Mouse (Mus musculus) Patski (cell line): ENCODE measurements at regions not wholly inside any gene's neighbourhood (a gene's known extent, or its start where the extent isn't known, plus 50 kb on each side); places are given as distances from the start of the nearest gene placed in this dataset.
A peak's percentile ranks its signal among the peaks of the same experiment; 100 is the strongest.

ENCODE experiments used
- ATAC-seq: fragments of 100-300 bp; one replicate; pipeline ENCODE4 v1.8.0; 2021
- CTCF ChIA-PET: fragments of 350-600 bp; sonication (Branson Sonifier 250); formaldehyde crosslinking; loops from one replicate; lab custom pipeline; 2022; ENCODE audit warnings: inconsistent platforms; lab: Charles Lee
- POLR2A ChIA-PET: fragments of 350-600 bp; sonication (Branson Sonifier 250); formaldehyde crosslinking; loops from one replicate; lab custom pipeline; 2022; ENCODE audit warnings: antibody characterized with exemption, inconsistent platforms; lab: Charles Lee
- DNase-seq: peaks from one replicate; pipeline ENCODE4 v3.0.0-alpha.2; 2011; ENCODE audit warnings: low read depth, low spot score
- H3K27me3 ChIP-seq: fragments of 371-371 bp; one replicate; pipeline ENCODE4 v1.5.1; 2021
- CTCF ChIP-seq: fragments of 100-300 bp; IDR thresholded peaks from one replicate; pipeline ENCODE4 v1.5.1; 2021
- in situ Hi-C: fragments of 300-500 bp; cut with MboI; formaldehyde crosslinking; loops from 3 replicates; pipeline ENCODE4 v1.11.1; 2018; ENCODE audit warnings: low pct_unique_long_range_greater_than_20kb, mixed read lengths

DNA sequence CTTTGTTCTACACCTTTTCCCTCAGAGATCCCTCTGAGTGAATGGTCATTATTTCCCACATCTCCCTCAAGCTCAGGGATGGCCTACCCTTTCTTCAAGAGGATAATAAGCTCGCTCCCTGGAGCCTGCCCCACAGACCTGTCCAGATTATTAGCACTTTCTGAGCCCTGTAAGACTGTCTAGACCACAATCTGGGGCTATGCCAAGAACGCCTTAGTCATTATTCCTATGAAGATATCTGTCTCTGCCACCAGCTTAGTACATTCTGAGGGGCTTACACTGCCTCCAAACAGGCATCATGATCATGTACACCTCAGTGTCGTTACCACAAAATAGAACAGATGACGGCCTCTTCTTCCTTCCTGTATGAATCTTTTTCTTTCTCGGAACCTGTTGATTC is 124.9 kb downstream of the Cpeb2 start:
- no peak for TF ChIP-seq CTCF
- CTCF ChIA-PET, result interaction anchor here (0.9 to 2.4 kb wide), 8 partner anchors 10 to 372 kb away, joined by 3 to 7 read pairs (median 4); no protein-coding TSS in a partner anchor
- DNase-seq, result peak; percentile 66
- no peaks in the 10 kb centered on the region for H3K27me3 ChIP-seq
- ATAC-seq, result no peak
- POLR2A ChIA-PET, result interaction anchor here (0.6 kb wide), 1 partner anchor 1184 kb away, joined by 3 read pairs; no protein-coding TSS in a partner anchor
- in situ Hi-C loops, result loop anchor here (5.0 to 10.0 kb wide), 2 partner anchors 116 to 243 kb away; no protein-coding TSS in a partner anchor

DNA sequence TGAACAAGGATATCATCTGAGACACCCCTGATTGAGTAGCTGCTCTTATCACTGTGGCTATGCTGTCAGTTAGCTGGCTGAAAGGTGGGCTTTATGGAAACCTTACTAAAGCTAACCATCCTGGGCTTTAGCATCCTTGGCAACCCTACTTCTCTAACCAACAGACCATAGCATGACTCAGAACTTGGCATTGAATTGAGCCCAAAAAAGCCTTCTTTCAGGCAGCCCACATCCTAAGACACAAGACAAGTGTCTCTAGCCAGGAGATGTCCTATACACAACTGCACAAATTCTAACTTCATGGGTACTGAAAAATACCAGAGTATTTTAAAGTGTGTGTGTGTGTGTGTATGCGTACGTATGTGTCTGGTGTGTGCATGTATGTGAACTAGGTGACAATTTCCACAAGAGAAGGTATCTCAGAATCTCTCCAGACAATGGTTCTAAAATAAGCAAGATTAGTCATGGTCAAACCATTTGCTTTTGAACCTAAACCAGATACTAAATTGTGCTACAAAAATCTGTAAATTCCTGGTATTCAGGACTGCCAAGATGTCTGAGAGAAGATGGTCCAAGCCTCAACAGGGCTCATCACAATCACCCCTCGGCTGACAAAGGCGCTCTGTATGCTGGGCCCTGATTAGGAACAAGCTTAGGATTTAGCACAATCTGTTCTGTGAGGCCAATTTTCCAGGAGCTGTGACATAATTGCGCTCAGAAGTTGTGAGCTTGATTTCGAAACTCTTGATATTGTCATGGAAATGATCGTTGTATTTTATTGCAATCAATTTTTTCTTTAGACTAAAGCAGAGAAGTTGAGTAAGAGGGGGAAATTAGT is 126.2 kb downstream of the Cpeb2 start:
- in situ Hi-C loops, result loop anchor here (5.0 to 10.0 kb wide), 2 partner anchors 117 to 244 kb away; no protein-coding TSS in a partner anchor
- DNase-seq, result peak; percentile 62
- TF ChIP-seq CTCF, result no peak
- POLR2A ChIA-PET, result interaction anchor here (1.1 kb wide), 1 partner anchor 125 kb away, joined by 4 read pairs; no protein-coding TSS in a partner anchor
- CTCF ChIA-PET, result interaction anchor here (0.9 to 2.1 kb wide), 6 partner anchors 9 to 946 kb away, joined by 3 to 7 read pairs (median 4); no protein-coding TSS in a partner anchor
- ATAC-seq, result no peak
- no peaks in the 10 kb centered on the region for H3K27me3 ChIP-seq

GRCm38 (mm10) chr5:43360298-43360697 is 127.3 kb downstream of the Cpeb2 start:
- in situ Hi-C loops, result loop anchor here (10.0 kb wide), 1 partner anchor 385 kb away; no protein-coding TSS in a partner anchor
- DNase-seq, result no peak
- ChIA-PET CTCF (interaction anchor here (0.8 to 1.7 kb wide), 10 partner anchors 12 to 1471 kb away, joined by 3 to 8 read pairs (median 4); no protein-coding TSS in a partner anchor), POLR2A (no interaction called here)
- no peak for ATAC-seq
- H3K27me3 ChIP-seq, result no peaks in the 10 kb centered on the region
- peak; percentile 79 for TF ChIP-seq CTCF

GRCm38 (mm10) chr5:43361026-43361425 is 128.1 kb downstream of the Cpeb2 start:
- H3K27me3 ChIP-seq, result no peaks in the 10 kb centered on the region
- TF ChIP-seq CTCF, result no peak
- DNase-seq (no peak), ATAC-seq (no peak)
- ChIA-PET CTCF (interaction anchor here (0.8 to 1.7 kb wide), 11 partner anchors 12 to 1472 kb away, joined by 3 to 8 read pairs (median 4); no protein-coding TSS in a partner anchor), POLR2A (no interaction called here)
- in situ Hi-C loops, result loop anchor here (10.0 kb wide), 1 partner anchor 386 kb away; no protein-coding TSS in a partner anchor

GRCm38 (mm10) chr5:43372385-43372784 is 139.4 kb downstream of the Cpeb2 start:
- H3K27me3 ChIP-seq, result no peaks in the 10 kb centered on the region
- ChIA-PET POLR2A (interaction anchor here (1.6 kb wide), 1 partner anchor 9 kb away, joined by 3 read pairs; no protein-coding TSS in a partner anchor), CTCF (interaction anchor here (1.2 to 1.7 kb wide), 2 partner anchors 11 to 20 kb away, joined by 4 read pairs; no protein-coding TSS in a partner anchor)
- in situ Hi-C loops, result no loop called here
- ATAC-seq (no peak), DNase-seq (no peak)
- no peak for TF ChIP-seq CTCF

GRCm38 (mm10) chr5:43384689-43385375 is 130.5 kb upstream of the C1qtnf7 start:
- DNase-seq, result no peak
- TF ChIP-seq CTCF, result no peak
- in situ Hi-C loops, result loop anchor here (5.0 to 25.0 kb wide), 2 partner anchors 1273 to 1503 kb away; no protein-coding TSS in a partner anchor
- no peak for ATAC-seq
- POLR2A ChIA-PET, result no interaction called here
- H3K27me3 ChIP-seq, result no peaks in the 10 kb centered on the region
- CTCF ChIA-PET, result no interaction called here

- no peak for TF ChIP-seq CTCF
- CTCF ChIA-PET, result interaction anchor here (1.2 to 3.5 kb wide), 7 partner anchors 12 to 1503 kb away, joined by 3 to 20 read pairs (median 4); no protein-coding TSS in a partner anchor
- POLR2A ChIA-PET, result interaction anchor here (0.6 kb wide), 1 partner anchor 28 kb away, joined by 3 read pairs; no protein-coding TSS in a partner anchor
- ATAC-seq (no peak), DNase-seq (no peak)
- H3K27me3 ChIP-seq, result peaks cover 7% of the 10 kb centered on the region
- in situ Hi-C loops, result loop anchor here (10.0 to 25.0 kb wide), 2 partner anchors 976 to 1279 kb away; no protein-coding TSS in a partner anchor
Measured at GRCm38 (mm10) chr5:43390997-43391396, 124.3 kb upstream of the C1qtnf7 start.

GRCm38 (mm10) chr5:43391412-43392029 is 123.8 kb upstream of the C1qtnf7 start:
- POLR2A ChIA-PET, result no interaction called here
- peak; percentile 17 for DNase-seq

GRCm38 (mm10) chr5:43392908-43393545 is 122.3 kb upstream of the C1qtnf7 start:
- CTCF ChIA-PET, result no interaction called here
- ATAC-seq, result no peak
- peaks cover 7% of the 10 kb centered on the region for H3K27me3 ChIP-seq
- in situ Hi-C loops, result loop anchor here (10.0 to 25.0 kb wide), 2 partner anchors 978 to 1281 kb away; no protein-coding TSS in a partner anchor
- POLR2A ChIA-PET, result no interaction called here
- TF ChIP-seq CTCF, result no peak
- no peak for DNase-seq

More at GRCm38 (mm10) chr5:43391412-43392029, 123.8 kb upstream of the C1qtnf7 start:
- in situ Hi-C loops, result loop anchor here (10.0 to 25.0 kb wide), 2 partner anchors 977 to 1279 kb away; no protein-coding TSS in a partner anchor
- H3K27me3 ChIP-seq, result peaks cover 7% of the 10 kb centered on the region
- ATAC-seq, result peak; percentile 85
- peak; percentile 90 for TF ChIP-seq CTCF
- CTCF ChIA-PET, result interaction anchor here (0.7 to 3.5 kb wide), 15 partner anchors 12 to 1503 kb away, joined by 3 to 20 read pairs (median 4); no protein-coding TSS in a partner anchor
